Mouse (Mus musculus): ENCODE measurements around the gene Pde11a.

GRCm38 (mm10) chr2:76069238-76069637 is 269.3 kb downstream of the Pde11a start:
- TF ChIP-seq CTCF (IDR thresholded peaks at IDR 0.05; ENCODE audit: low read depth, low read length) (no peak), GATA2 (IDR thresholded peaks at IDR 0.05; ENCODE audit: borderline replicate concordance, low read depth, low read length) (no peak), TAL1 (conservative IDR thresholded peaks at IDR 0.05; ENCODE audit: low read depth, low read length) (no peak), GATA1 (IDR thresholded peaks at IDR 0.05; ENCODE audit: borderline replicate concordance, low read length) (no peak), POLR2AphosphoS5 (IDR thresholded peaks at IDR 0.05; ENCODE audit: insufficient replicate concordance, low read depth, low read length) (no peak)
